ENCODE assay signal across 14 mouse cellular contexts in genomic region chr5:14038813-14039496, GRCm38 (mm10). TPM values are rescaled to one million over a fixed set of nuclear protein-coding genes. Genes with fewer than 3 reads are reported as not detected.
DNase-seq lines count a peak whose midpoint lies in the region; ATAC-seq and TF ChIP-seq lines count a peak whose summit lies in the region.
"Had no signal": no experiment of that assay in that cellular context is flagged by ENCODE, and none has a peak within 500 bp of the region (broad histone marks: within the 10 kb centered on the region; RNA-seq: fewer than 3 reads in every experiment).

No protein-coding gene starts in this region.

- no peaks in the 10 kb centered on the region for H3K9me3 ChIP-seq in embryonic facial prominence, embryonic 14.5 days (ENCODE audit: control insufficient read depth, low read length)
- no peaks in the 10 kb centered on the region for H3K9me3 ChIP-seq in hindbrain, postnatal 0 days (ENCODE audit: low read length)
- H3K9me3 ChIP-seq in neural tube, embryonic 13.5 days: no peaks in the 10 kb centered on the region
- H3K9me3 ChIP-seq in heart, embryonic 12.5 days (replicated peaks): no peaks in the 10 kb centered on the region
- H3K9me3 ChIP-seq: heart, embryonic 15.5 days; limb, embryonic 13.5 days had no signal

- H3K36me3 ChIP-seq in embryonic facial prominence, embryonic 14.5 days (ENCODE audit: control insufficient read depth, insufficient read depth, low read length): no peaks in the 10 kb centered on the region
- no peaks in the 10 kb centered on the region for H3K36me3 ChIP-seq in hindbrain, postnatal 0 days (ENCODE audit: insufficient read depth, low read length)
- no peaks in the 10 kb centered on the region for H3K36me3 ChIP-seq in neural tube, embryonic 13.5 days
- H3K36me3 ChIP-seq in heart, embryonic 12.5 days: no peaks in the 10 kb centered on the region
- H3K36me3 ChIP-seq: heart, embryonic 15.5 days; limb, embryonic 13.5 days had no signal

- intact Hi-C loops in left cerebral cortex, postnatal 4 days (cut with DNase I): no loop called here
- intact Hi-C loops in left cerebral cortex, postnatal 10 days (cut with DNase I): loop anchor here (10.0 kb wide), 1 partner anchor 176 kb away; no protein-coding TSS in a partner anchor

- H3K4me1 ChIP-seq in embryonic facial prominence, embryonic 14.5 days (ENCODE audit: control insufficient read depth, insufficient read depth, low read length): no peaks in the 10 kb centered on the region
- no peaks in the 10 kb centered on the region for H3K4me1 ChIP-seq in hindbrain, postnatal 0 days (ENCODE audit: insufficient read depth, low read length)
- peaks cover 16% of the 10 kb centered on the region for H3K4me1 ChIP-seq in neural tube, embryonic 13.5 days (replicated peaks)
- no peaks in the 10 kb centered on the region for H3K4me1 ChIP-seq in heart, embryonic 12.5 days (replicated peaks)

- 22% methylated on average over 9 of the region's 9 CpGs for WGBS in embryonic facial prominence, embryonic 14.5 days
- 13% methylated on average over 9 of the region's 9 CpGs for WGBS in hindbrain, postnatal 0 days
- 8% methylated on average over 9 of the region's 9 CpGs for WGBS in neural tube, embryonic 13.5 days
- 22% methylated on average over 9 of the region's 9 CpGs for WGBS in heart, embryonic 12.5 days

- DNase-seq in left cerebral cortex, postnatal 4 days: peak; percentile 51
- no peak for DNase-seq in left cerebral cortex, postnatal 10 days (ENCODE audit: extremely low spot score in 1 of 2, low spot score in 2 of 2)
- DNase-seq in embryonic facial prominence, embryonic 14.5 days (ENCODE audit: low spot score): peak; percentile 63
- DNase-seq in hindbrain, postnatal 0 days (ENCODE audit: low spot score): peak; percentile 41
- DNase-seq in ovary, postnatal 36 days (ENCODE audit: low spot score): no peak
- DNase-seq: cerebellum, adult 9-11 months; spleen, adult 18-20 months had no signal

- ATAC-seq in embryonic facial prominence, embryonic 14.5 days (ENCODE audit: low read depth): peak; percentile 82; the same call in 1 of the 2 replicates
- ATAC-seq in hindbrain, postnatal 0 days: peak; percentile 76
- ATAC-seq in neural tube, embryonic 13.5 days (ENCODE audit: low read depth): peak; percentile 92
- ATAC-seq in erythroblast, adult 5-6 weeks (replicated peaks; ENCODE audit: low FRiP score, poor library complexity, severe bottlenecking): no peak
- no peak for ATAC-seq in heart, embryonic 12.5 days (ENCODE audit: insufficient number of reproducible peaks, low FRiP score)
- ATAC-seq: CD4-positive, CD25-positive, alpha-beta regulatory T cell, adult 4 months had no signal

- no peak for TF ChIP-seq CTCF in hindbrain, postnatal 0 days (IDR thresholded peaks at IDR 0.05; ENCODE audit: low read depth)

- no peak overlapping the region for H3K27ac ChIP-seq in embryonic facial prominence, embryonic 14.5 days (replicated peaks; ENCODE audit: low read depth, low read length)
- H3K27ac ChIP-seq in hindbrain, postnatal 0 days: no peak overlapping the region
- peak overlapping the region; percentile 68 for H3K27ac ChIP-seq in neural tube, embryonic 13.5 days (replicated peaks)
- no peak overlapping the region for H3K27ac ChIP-seq in heart, embryonic 12.5 days (ENCODE audit: poor library complexity, severe bottlenecking)
- H3K27ac ChIP-seq: heart, embryonic 15.5 days; limb, embryonic 13.5 days had no signal

- H3K4me2 ChIP-seq in embryonic facial prominence, embryonic 14.5 days (ENCODE audit: low read depth, low read length): no peak overlapping the region
- H3K4me2 ChIP-seq in hindbrain, postnatal 0 days (ENCODE audit: low read depth, low read length): peak overlapping the region; percentile 50
- H3K4me2 ChIP-seq in neural tube, embryonic 13.5 days: peak overlapping the region; percentile 49
- H3K4me2 ChIP-seq in heart, embryonic 12.5 days: no peak overlapping the region
- H3K4me2 ChIP-seq: heart, embryonic 15.5 days; limb, embryonic 13.5 days had no signal

- no peak overlapping the region for H3K4me3 ChIP-seq in embryonic facial prominence, embryonic 14.5 days (ENCODE audit: low read depth, low read length)
- no peak overlapping the region; the same call in 1 of the 2 replicates for H3K4me3 ChIP-seq in hindbrain, postnatal 0 days (ENCODE audit: low read length)
- H3K4me3 ChIP-seq in neural tube, embryonic 13.5 days: peak overlapping the region; percentile 16
- no peak overlapping the region for H3K4me3 ChIP-seq in heart, embryonic 12.5 days
- H3K4me3 ChIP-seq: heart, embryonic 15.5 days; limb, embryonic 13.5 days had no signal

- H3K9ac ChIP-seq in embryonic facial prominence, embryonic 14.5 days (ENCODE audit: low read depth, low read length): no peak overlapping the region
- 0 out of 2 replicates have a peak overlapping the region, but pooled peaks have one; percentile 9 for H3K9ac ChIP-seq in hindbrain, postnatal 0 days (replicated peaks; ENCODE audit: low read length)
- H3K9ac ChIP-seq in neural tube, embryonic 13.5 days: peak overlapping the region; percentile 57; the same call in 1 of the 2 replicates
- H3K9ac ChIP-seq in heart, embryonic 12.5 days: no peak overlapping the region
- H3K9ac ChIP-seq: heart, embryonic 15.5 days; limb, embryonic 13.5 days had no signal

- no peaks in the 10 kb centered on the region for H3K27me3 ChIP-seq in embryonic facial prominence, embryonic 14.5 days (replicated peaks; ENCODE audit: control insufficient read depth, insufficient read depth, low read length)
- no peaks in the 10 kb centered on the region for H3K27me3 ChIP-seq in hindbrain, postnatal 0 days (ENCODE audit: insufficient read depth, low read length)
- no peaks in the 10 kb centered on the region for H3K27me3 ChIP-seq in neural tube, embryonic 13.5 days
- H3K27me3 ChIP-seq in heart, embryonic 12.5 days (replicated peaks): no peaks in the 10 kb centered on the region
- H3K27me3 ChIP-seq: heart, embryonic 15.5 days; limb, embryonic 13.5 days had no signal

RNA-seq across cellular contexts. Expression of gene Sema3e, which starts 13.9 kb away (rescaled TPM):
- 1 to 10 TPM; 7.0 to 7.4 TPM for total RNA-seq in left cerebral cortex, postnatal 4 days (2021)
- 10 to 100 TPM; 10.3 to 11.9 TPM for total RNA-seq in left cerebral cortex, postnatal 10 days (2021)
- polyA plus RNA-seq in embryonic facial prominence, embryonic 14.5 days (2014; fragmentation: Nextera tagmentation; extraction: Ambion mirVana): 4.4 and 4.8 TPM in 2 replicates
- 3.6 and 4.2 TPM in 2 replicates for total RNA-seq in hindbrain, postnatal 0 days (2014; rRNA removed)
- 3.5 and 3.6 TPM in 2 replicates for polyA plus RNA-seq in hindbrain, postnatal 0 days (2015; fragmentation: Nextera tagmentation; extraction: Ambion mirVana)
- 2.3 and 3.3 TPM in 2 replicates for polyA plus RNA-seq in neural tube, embryonic 13.5 days (2015; fragmentation: Nextera tagmentation; extraction: Ambion mirVana)
- total RNA-seq in erythroblast, adult 5-6 weeks (2015; ENCODE audit: low replicate concordance): not detected in 2 replicates
- not detected in 2 replicates for total RNA-seq in erythroblast, adult 5-6 weeks (2017; ENCODE audit: low replicate concordance)
- polyA plus RNA-seq in heart, embryonic 12.5 days (2016; fragmentation: Nextera tagmentation; extraction: Ambion mirVana): 0.72 and 1.2 TPM in 2 replicates
- total RNA-seq: megakaryocyte-erythroid progenitor cell, adult 5-6 weeks had no signal

Comparison
In these comparisons a context has a peak if more than half of its experiments do, and no peak if none do; other contexts are left out.
1. DNase-seq: peak in left cerebral cortex, postnatal 4 days (single experiment), embryonic facial prominence, embryonic 14.5 days (single experiment) and hindbrain, postnatal 0 days (single experiment); none in left cerebral cortex, postnatal 10 days (0 of 2) and ovary, postnatal 36 days (single experiment).
2. ATAC-seq: peak in embryonic facial prominence, embryonic 14.5 days (single experiment), hindbrain, postnatal 0 days (single experiment) and neural tube, embryonic 13.5 days (single experiment); none in erythroblast, adult 5-6 weeks (single experiment) and heart, embryonic 12.5 days (single experiment).
3. H3K4me2 ChIP-seq: peak in hindbrain, postnatal 0 days (single experiment) and neural tube, embryonic 13.5 days (single experiment); none in embryonic facial prominence, embryonic 14.5 days (single experiment) and heart, embryonic 12.5 days (single experiment).
4. H3K9ac ChIP-seq: peak in hindbrain, postnatal 0 days (single experiment) and neural tube, embryonic 13.5 days (single experiment); none in embryonic facial prominence, embryonic 14.5 days (single experiment) and heart, embryonic 12.5 days (single experiment).